ENCODE assay signal across 19 mouse cellular contexts in genomic region chr10:4469406-4469805, GRCm38 (mm10). TPM values are rescaled to one million over a fixed set of nuclear protein-coding genes. Genes with fewer than 3 reads are reported as not detected.
DNase-seq lines count a peak whose midpoint lies in the region; ATAC-seq and TF ChIP-seq lines count a peak whose summit lies in the region.
"Had no signal": no experiment of that assay in that cellular context is flagged by ENCODE, and none has a peak within 500 bp of the region (broad histone marks: within the 10 kb centered on the region; RNA-seq: fewer than 3 reads in every experiment).

No protein-coding gene starts in this region.

- no peaks in the 10 kb centered on the region for H3K79me2 ChIP-seq in CH12.LX (replicated peaks; ENCODE audit: control insufficient read depth, extremely low read depth, insufficient read depth, poor library complexity, severe bottlenecking)

- ATAC-seq in common myeloid progenitor, adult 5-6 weeks (replicated peaks; ENCODE audit: low read depth, poor library complexity, severe bottlenecking), result peak; percentile 42; the same call in 1 of the 2 replicates
- no peak for ATAC-seq in stomach, postnatal 0 days (ENCODE audit: low FRiP score, low TSS enrichment)
- ATAC-seq in intestine, postnatal 0 days, result no peak
- ATAC-seq: forebrain, embryonic 15.5 days had no signal

- TF ChIP-seq POLR2A in CH12.LX (IDR thresholded peaks at IDR 0.05; ENCODE audit: low read depth, low read length), result no peak

- no peaks in the 10 kb centered on the region for H3K27me3 ChIP-seq in CH12.LX (replicated peaks)
- H3K27me3 ChIP-seq in stomach, postnatal 0 days (ENCODE audit: control insufficient read depth, insufficient read depth, low read length), result no peaks in the 10 kb centered on the region
- no peaks in the 10 kb centered on the region for H3K27me3 ChIP-seq in intestine, postnatal 0 days (replicated peaks; ENCODE audit: control insufficient read depth, insufficient read depth, low read length)
- H3K27me3 ChIP-seq: embryonic facial prominence, embryonic 15.5 days; forebrain, embryonic 15.5 days; heart, embryonic 13.5 days; hindbrain, embryonic 15.5 days had no signal

- peaks cover 3% of the 10 kb centered on the region for H3K9me3 ChIP-seq in CH12.LX (replicated peaks; ENCODE audit: low read length)
- H3K9me3 ChIP-seq in stomach, postnatal 0 days (ENCODE audit: control insufficient read depth, low read length), result no peaks in the 10 kb centered on the region
- H3K9me3 ChIP-seq in intestine, postnatal 0 days (ENCODE audit: control insufficient read depth), result no peaks in the 10 kb centered on the region
- H3K9me3 ChIP-seq: embryonic facial prominence, embryonic 15.5 days; forebrain, embryonic 15.5 days; heart, embryonic 13.5 days; hindbrain, embryonic 15.5 days had no signal

- in situ Hi-C loops in CH12.LX (cut with MboI; ENCODE audit: low pct_ligation_motif_present, low pct_unique_long_range_greater_than_20kb, low sequenced_read_pairs), result no loop called here

- no peak for TF ChIP-seq CTCF in CH12.LX (conservative IDR thresholded peaks at IDR 0.05 in 1 of 2, IDR thresholded peaks at IDR 0.05 in 1 of 2; ENCODE audit: low read depth in 2 of 2, low read length in 2 of 2)
- no peak for TF ChIP-seq CTCF in stomach, postnatal 0 days (IDR thresholded peaks at IDR 0.05; ENCODE audit: low read depth)
- TF ChIP-seq CTCF in intestine, postnatal 0 days (IDR thresholded peaks at IDR 0.05; ENCODE audit: low read depth), result no peak

- H3K4me1 ChIP-seq in CH12.LX (ENCODE audit: control insufficient read depth in 1 of 2, insufficient read depth in 2 of 2), result peaks cover 0 to 8% of the 10 kb centered on the region in 2 experiments; a peak in 2 of 4 replicates
- no peaks in the 10 kb centered on the region for H3K4me1 ChIP-seq in stomach, postnatal 0 days (replicated peaks; ENCODE audit: control insufficient read depth, insufficient read depth)
- no peaks in the 10 kb centered on the region for H3K4me1 ChIP-seq in intestine, postnatal 0 days (replicated peaks; ENCODE audit: control insufficient read depth, insufficient read depth, low read length)
- H3K4me1 ChIP-seq: embryonic facial prominence, embryonic 15.5 days; forebrain, embryonic 15.5 days; hindbrain, embryonic 15.5 days had no signal

- no peak overlapping the region for H3K9ac ChIP-seq in CH12.LX (ENCODE audit: insufficient read depth, low read depth)
- H3K9ac ChIP-seq in stomach, postnatal 0 days (ENCODE audit: low read length), result no peak overlapping the region
- H3K9ac ChIP-seq in intestine, postnatal 0 days (ENCODE audit: low read depth, low read length), result no peak overlapping the region
- H3K9ac ChIP-seq: embryonic facial prominence, embryonic 15.5 days; forebrain, embryonic 15.5 days; heart, embryonic 13.5 days; hindbrain, embryonic 15.5 days had no signal

- WGBS in stomach, postnatal 0 days, result 64% methylated on average over 3 of the region's 3 CpGs
- WGBS in intestine, postnatal 0 days, result 69% methylated on average over 3 of the region's 3 CpGs

- no peak overlapping the region for H3K27ac ChIP-seq in CH12.LX (ENCODE audit: insufficient read depth, low read depth)
- no peak overlapping the region for H3K27ac ChIP-seq in stomach, postnatal 0 days (replicated peaks)
- no peak overlapping the region for H3K27ac ChIP-seq in intestine, postnatal 0 days (ENCODE audit: low read depth, low read length)
- H3K27ac ChIP-seq: embryonic facial prominence, embryonic 15.5 days; forebrain, embryonic 15.5 days; heart, embryonic 13.5 days; hindbrain, embryonic 15.5 days had no signal

- H3K4me3 ChIP-seq in CH12.LX (replicated peaks in 1 of 3; ENCODE audit: low read depth in 2 of 3, low read length in 2 of 3, poor library complexity in 1 of 3), result no peak overlapping the region
- no peak overlapping the region for H3K4me3 ChIP-seq in stomach, postnatal 0 days (ENCODE audit: low read depth, low read length)
- H3K4me3 ChIP-seq in intestine, postnatal 0 days (ENCODE audit: low read depth, low read length), result no peak overlapping the region
- H3K4me3 ChIP-seq: embryonic facial prominence, embryonic 15.5 days; forebrain, embryonic 15.5 days; heart, embryonic 13.5 days; hindbrain, embryonic 15.5 days had no signal

- H3K4me2 ChIP-seq in CH12.LX (ENCODE audit: insufficient read depth, low read depth, poor library complexity, severe bottlenecking), result no peak overlapping the region
- no peak overlapping the region for H3K4me2 ChIP-seq in stomach, postnatal 0 days (replicated peaks; ENCODE audit: low read depth)
- no peak overlapping the region for H3K4me2 ChIP-seq in intestine, postnatal 0 days (replicated peaks; ENCODE audit: low read depth)
- H3K4me2 ChIP-seq: embryonic facial prominence, embryonic 15.5 days; forebrain, embryonic 15.5 days; heart, embryonic 13.5 days; hindbrain, embryonic 15.5 days had no signal

- TF ChIP-seq RAD21 in CH12.LX (IDR thresholded peaks at IDR 0.05; ENCODE audit: low read depth, low read length), result no peak

- no peak for DNase-seq in CH12.LX (ENCODE audit: extremely low read depth)
- DNase-seq in MEL-GATA-1-ER (ENCODE audit: extremely low read depth, low read depth), result peak; percentile 36
- DNase-seq in ovary, adult 18-20 months (ENCODE audit: low spot score), result no peak
- DNase-seq in stomach, postnatal 0 days (ENCODE audit: low spot score), result no peak
- DNase-seq: adrenal gland, postnatal 25 days; cerebellum, adult 2 months; cerebellum, postnatal 10 days; embryo, embryonic 11 days; heart, postnatal 36 days; kidney, adult 18-20 months had no signal

- no peak for TF ChIP-seq EP300 in CH12.LX (IDR thresholded peaks at IDR 0.05; ENCODE audit: low read length)
- no peak for TF ChIP-seq EP300 in stomach, postnatal 0 days (optimal IDR thresholded peaks at IDR 0.05)

- dilution Hi-C loops in CH12.LX (cut with MboI; ENCODE audit: extremely low pct_ligation_motif_present, extremely low pct_unique_long_range_greater_than_20kb, low sequenced_read_pairs), result no loop called here

- no peaks in the 10 kb centered on the region for H3K36me3 ChIP-seq in CH12.LX (replicated peaks in 1 of 2; ENCODE audit: control insufficient read depth in 1 of 2, insufficient read depth in 1 of 2, low read length in 1 of 2)
- H3K36me3 ChIP-seq in stomach, postnatal 0 days (ENCODE audit: control insufficient read depth, insufficient read depth, low read length), result no peaks in the 10 kb centered on the region
- no peaks in the 10 kb centered on the region for H3K36me3 ChIP-seq in intestine, postnatal 0 days (ENCODE audit: control insufficient read depth, insufficient read depth)
- H3K36me3 ChIP-seq: embryonic facial prominence, embryonic 15.5 days; forebrain, embryonic 15.5 days; heart, embryonic 13.5 days; hindbrain, embryonic 15.5 days had no signal

TF ChIP-seq in CH12.LX, 34 proteins besides CTCF, POLR2A, EP300 and RAD21:
- TF ChIP-seq ZNF384 (IDR thresholded peaks at IDR 0.05; ENCODE audit: low read depth, low read length) (peak; percentile 78), ZC3H11A (IDR thresholded peaks at IDR 0.05; ENCODE audit: low read depth, low read length) (no peak)

RNA-seq across cellular contexts. Expression of gene Ccdc170, which starts 12.9 kb away (rescaled TPM):
- total RNA-seq in CH12.LX (2012; rRNA removed) (not detected in 2 replicates), CH12.LX (2014; rRNA removed) (not detected in 2 replicates)
- not detected in 2 replicates for polyA plus RNA-seq in CH12.LX (2012; ENCODE audit: insufficient read length, low read depth)
- total RNA-seq in common myeloid progenitor, adult 5-6 weeks (2017), result not detected in 2 replicates
- polyA plus RNA-seq in stomach, postnatal 0 days (2015; fragmentation: Nextera tagmentation; extraction: Ambion mirVana), result 0.06 TPM in 1 of 2 replicates, not detected in the other
- polyA plus RNA-seq in intestine, postnatal 0 days (2015; fragmentation: Nextera tagmentation; extraction: Ambion mirVana), result 0.13 TPM in 1 of 2 replicates, not detected in the other
- polyA plus RNA-seq: forebrain, embryonic 11.5 days; heart, embryonic 13.5 days; heart, postnatal 0 days; inflammation-experienced regulatory T-cells, adult 6 months had no signal

RNA-seq across cellular contexts. Expression of gene Armt1, which starts 37.1 kb away (rescaled TPM):
- 20.7 and 23.7 TPM in 2 replicates for total RNA-seq in CH12.LX (2012; rRNA removed)
- 45.1 and 50.2 TPM in 2 replicates for total RNA-seq in CH12.LX (2014; rRNA removed)
- polyA plus RNA-seq in CH12.LX (2012; ENCODE audit: insufficient read length, low read depth), result 28.2 and 32.1 TPM in 2 replicates
- 25.6 and 28.2 TPM in 2 replicates for total RNA-seq in common myeloid progenitor, adult 5-6 weeks (2017)
- 7.5 and 8.1 TPM in 2 replicates for polyA plus RNA-seq in stomach, postnatal 0 days (2015; fragmentation: Nextera tagmentation; extraction: Ambion mirVana)
- 9.5 and 10.3 TPM in 2 replicates for polyA plus RNA-seq in intestine, postnatal 0 days (2015; fragmentation: Nextera tagmentation; extraction: Ambion mirVana)

RNA-seq across cellular contexts. Expression of gene Rmnd1, which starts 37.2 kb away (rescaled TPM):
- total RNA-seq in CH12.LX (2012; rRNA removed) (29.1 and 29.5 TPM in 2 replicates), CH12.LX (2014; rRNA removed) (44.4 and 44.8 TPM in 2 replicates)
- polyA plus RNA-seq in CH12.LX (2012; ENCODE audit: insufficient read length, low read depth), result 37.6 and 43.6 TPM in 2 replicates
- 34.6 and 41.6 TPM in 2 replicates for total RNA-seq in common myeloid progenitor, adult 5-6 weeks (2017)
- polyA plus RNA-seq in stomach, postnatal 0 days (2015; fragmentation: Nextera tagmentation; extraction: Ambion mirVana), result 16.6 and 19.3 TPM in 2 replicates
- 24.8 and 26.8 TPM in 2 replicates for polyA plus RNA-seq in intestine, postnatal 0 days (2015; fragmentation: Nextera tagmentation; extraction: Ambion mirVana)
